Mouse (Mus musculus) C2C12 (cell line): ENCODE measurements at regions not wholly inside any gene's neighbourhood (a gene's known extent, or its start where the extent isn't known, plus 50 kb on each side); places are given as distances from the start of the nearest gene placed in this dataset.

Experiments
- CTCF ChIP-seq: IDR thresholded peaks from one replicate; pipeline ENCODE4 v1.5.1; 2011; ENCODE audit not compliant: control insufficient read depth, insufficient read depth, insufficient read length
- FOSL1 ChIP-seq: IDR thresholded peaks from one replicate; pipeline ENCODE4 v1.8.0; 2011; ENCODE audit warnings: mild to moderate bottlenecking, low read length; ENCODE audit not compliant: poor library complexity, insufficient read depth, severe bottlenecking
- MYOG ChIP-seq: IDR thresholded peaks from one replicate; pipeline ENCODE4 v1.6.1; 2011; ENCODE audit not compliant: control insufficient read depth, insufficient read length; ENCODE audit errors: extremely low read depth

DNA sequence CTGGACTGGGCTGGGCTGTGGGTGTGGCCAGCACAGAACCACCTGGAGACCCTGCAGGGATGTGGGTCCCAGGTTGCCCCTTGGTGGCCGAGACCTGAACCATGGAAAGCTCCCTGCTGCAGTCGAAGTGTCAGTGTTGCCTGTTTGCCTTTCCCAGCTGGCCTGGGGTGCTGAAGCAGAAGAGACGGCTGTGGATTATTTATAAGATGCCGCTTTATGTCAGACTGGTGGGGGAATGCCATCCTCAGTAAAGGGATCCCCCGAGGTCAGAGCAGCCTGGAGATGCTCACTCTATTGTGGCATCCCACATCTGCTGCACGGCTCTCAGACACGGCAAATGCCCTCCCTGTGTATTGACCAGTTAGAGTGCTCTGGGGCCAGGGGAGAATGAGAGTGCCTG, 67.5 kb upstream of the Ndufs6 start:
- TF ChIP-seq FOSL1 (no peak), MYOG (no peak), CTCF (no peak)
